In the genomic region with DNA sequence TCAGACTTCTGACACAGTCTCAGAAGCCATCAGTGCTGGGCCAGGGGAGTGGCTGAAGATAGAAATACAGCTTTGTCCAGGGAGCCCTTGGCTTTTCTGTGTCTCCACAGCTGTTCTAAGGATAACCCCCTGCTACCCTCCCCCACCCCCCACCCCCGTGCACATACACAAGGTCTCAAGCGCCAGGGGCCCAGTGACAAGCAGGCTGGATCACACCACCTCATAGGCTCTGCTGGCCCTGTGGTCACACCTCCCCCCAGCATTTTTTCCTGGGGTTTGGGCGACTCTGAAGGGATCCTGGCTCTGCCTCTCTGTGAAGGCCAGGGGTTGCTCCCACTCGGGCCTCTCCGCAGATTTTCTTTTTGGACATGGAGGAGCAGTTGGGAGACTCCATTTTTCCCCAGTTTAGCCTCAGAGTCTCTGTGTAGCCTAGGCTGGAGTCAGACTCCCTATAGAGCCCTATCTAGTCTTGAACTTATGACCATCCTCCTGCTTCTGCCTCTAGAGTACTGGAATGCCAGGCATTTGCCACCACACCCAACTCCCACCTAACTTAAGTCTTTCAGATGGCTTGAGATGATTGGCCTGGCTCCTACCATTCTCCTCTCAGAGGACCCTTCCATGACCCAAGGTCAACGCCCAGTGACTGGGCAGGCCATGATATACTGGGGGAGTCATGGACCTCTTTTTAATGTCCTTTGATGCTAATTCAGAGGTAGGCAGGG, we compare ENCODE assay signal across 31 mouse cellular contexts. TPM values are rescaled to one million over a fixed set of nuclear protein-coding genes. Genes with fewer than 3 reads are reported as not detected.
"Had no signal": no experiment of that assay in that cellular context is flagged by ENCODE, and none has a peak within 500 bp of the region (broad histone marks: within the 10 kb centered on the region; RNA-seq: fewer than 3 reads in every experiment).

No protein-coding gene starts in this region.

- H3K36me3 ChIP-seq: heart, embryonic 12.5 days; heart, embryonic 15.5 days; hindbrain, embryonic 10.5 days; hindbrain, embryonic 12.5 days; intestine, embryonic 15.5 days; limb, embryonic 13.5 days; limb, embryonic 15.5 days; liver, embryonic 12.5 days had no signal

- H3K9me3 ChIP-seq: heart, embryonic 12.5 days; heart, embryonic 15.5 days; hindbrain, embryonic 10.5 days; hindbrain, embryonic 12.5 days; intestine, embryonic 15.5 days; limb, embryonic 13.5 days; limb, embryonic 15.5 days; liver, embryonic 12.5 days had no signal

- DNase-seq: gastrocnemius, postnatal 14 days; heart, postnatal 4 days; kidney, adult 18-20 months; kidney, adult 8-10 months; kidney, postnatal 10 days; kidney, postnatal 25 days; kidney, postnatal 4 days; left cerebral cortex, postnatal 4 days had no signal

- H3K27me3 ChIP-seq: intestine, embryonic 15.5 days; limb, embryonic 13.5 days; limb, embryonic 15.5 days had no signal

- H3K9ac ChIP-seq: heart, embryonic 12.5 days; heart, embryonic 15.5 days; hindbrain, embryonic 12.5 days; hindbrain, embryonic 14.5 days; intestine, embryonic 15.5 days; limb, embryonic 13.5 days; limb, embryonic 15.5 days; liver, embryonic 12.5 days; liver, embryonic 14.5 days had no signal

- H3K27ac ChIP-seq: heart, embryonic 15.5 days; hindbrain, embryonic 10.5 days; hindbrain, embryonic 12.5 days; hindbrain, embryonic 14.5 days; intestine, embryonic 15.5 days; layer of hippocampus, adult 2 months; limb, embryonic 13.5 days; limb, embryonic 15.5 days; liver, embryonic 12.5 days; liver, embryonic 14.5 days had no signal

- H3K4me3 ChIP-seq: heart, embryonic 12.5 days; heart, embryonic 15.5 days; hindbrain, embryonic 10.5 days; hindbrain, embryonic 12.5 days; intestine, embryonic 15.5 days; layer of hippocampus, adult 2 months; limb, embryonic 13.5 days; limb, embryonic 15.5 days; liver, embryonic 12.5 days had no signal

- H3K4me1 ChIP-seq: intestine, embryonic 15.5 days; limb, embryonic 13.5 days; limb, embryonic 15.5 days; liver, embryonic 12.5 days had no signal

RNA-seq across cellular contexts. Expression of a gene that starts 7.7 kb away (rescaled TPM):
- total RNA-seq: gastrocnemius, adult 8-10 months; gastrocnemius, postnatal 14 days; gastrocnemius, postnatal 4 days; granulocyte monocyte progenitor cell, adult 5-6 weeks; heart, postnatal 25 days; heart, postnatal 4 days; left cerebral cortex, postnatal 10 days; liver, adult 2 months had no signal
- polyA plus RNA-seq: frontal cortex, adult 2 months; heart, embryonic 12.5 days; heart, embryonic 15.5 days; heart, postnatal 0 days; hindbrain, embryonic 14.5 days; inflammation-experienced regulatory T-cells, adult 6 months; intestine, embryonic 15.5 days; kidney, embryonic 14.5 days; liver, adult 2 months; liver, embryonic 12.5 days; liver, embryonic 14.5 days; liver, embryonic 16.5 days had no signal

RNA-seq across cellular contexts. Expression of a gene that starts 15.2 kb away (rescaled TPM):
- total RNA-seq: granulocyte monocyte progenitor cell, adult 5-6 weeks; heart, postnatal 4 days; left cerebral cortex, postnatal 4 days had no signal
- polyA plus RNA-seq: heart, embryonic 12.5 days; heart, embryonic 15.5 days; hindbrain, embryonic 12.5 days; inflammation-experienced regulatory T-cells, adult 6 months; limb, embryonic 11.5 days; limb, embryonic 13.5 days; liver, adult 2 months; liver, embryonic 12.5 days; liver, embryonic 14.5 days; liver, embryonic 16.5 days had no signal

RNA-seq across cellular contexts. Expression of a gene that starts 45.2 kb away (rescaled TPM):
- total RNA-seq: gastrocnemius, adult 8-10 months; gastrocnemius, postnatal 14 days; gastrocnemius, postnatal 4 days; granulocyte monocyte progenitor cell, adult 5-6 weeks; heart, postnatal 25 days; heart, postnatal 4 days; left cerebral cortex, postnatal 10 days; liver, adult 2 months had no signal
- polyA plus RNA-seq: inflammation-experienced regulatory T-cells, adult 6 months; liver, adult 2 months had no signal
